Mouse (Mus musculus) monocyte, adult 5-6 weeks (primary cell): Measurements from ENCODE around the gene Tbcel. TPM values are rescaled to one million over a fixed set of nuclear protein-coding genes. Genes with fewer than 3 reads are reported as not detected.

Experiments used
- ATAC-seq: fragments of 153-309, 156-312 bp; replicated peaks from 2 replicates; pipeline ENCODE4 v1.8.0; 2017; ENCODE audit warnings: mild to moderate bottlenecking; ENCODE audit not compliant: low TSS enrichment, insufficient number of reproducible peaks, severe bottlenecking, poor library complexity, low FRiP score
- total RNA-seq: library from RNA; stranded (forward); fragments of 200-1000, 200-491, 200-594 nt; gene quantifications from 3 replicates; pipeline ENCODE4 v1.2.3, GENCODE M21; 2017

Gene Tbcel
- total RNA-seq, 1 experiment from 2014 or later, result 17.7 TPM

DNA sequence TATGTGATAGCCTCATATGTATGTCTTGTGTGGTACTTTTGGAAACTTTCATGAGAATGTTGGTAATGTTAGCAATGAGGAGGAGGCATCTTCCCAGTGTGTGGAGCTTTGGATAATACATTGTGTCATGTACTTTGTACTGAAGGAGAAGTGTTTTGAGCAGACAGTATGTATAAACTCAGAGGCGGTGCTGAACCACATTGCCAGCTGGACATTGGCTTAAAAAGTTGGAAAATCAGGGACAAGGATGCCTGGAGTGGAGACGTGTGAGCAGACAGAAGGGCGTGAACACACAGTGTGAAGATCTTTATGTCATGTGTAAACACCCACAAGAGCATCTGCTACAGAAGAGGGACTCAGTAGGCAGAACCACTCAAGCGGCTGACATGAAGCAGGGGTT, 101.9 kb downstream of the Tbcel start:
- ATAC-seq, result no peak

DNA sequence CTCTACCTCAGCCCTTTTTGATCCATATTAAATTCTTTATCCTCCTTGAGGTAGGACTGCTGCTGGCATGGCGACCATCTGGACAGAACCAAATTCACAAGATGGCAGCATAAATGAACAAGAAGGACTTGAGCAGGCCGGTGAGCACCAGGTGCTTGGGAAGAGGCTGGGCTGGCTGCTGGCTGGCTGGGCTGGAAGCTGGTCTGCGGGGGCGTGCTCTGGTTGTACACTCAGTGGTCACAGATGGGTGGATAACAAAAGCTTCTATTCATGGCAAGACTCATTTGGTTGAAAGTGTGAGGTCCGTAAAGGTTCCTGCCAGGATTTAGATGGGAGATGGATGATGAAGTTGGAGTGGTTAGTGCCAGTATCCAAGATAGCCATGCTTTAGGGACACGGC, 106.1 kb downstream of the Tbcel start:
- no peak for ATAC-seq

DNA sequence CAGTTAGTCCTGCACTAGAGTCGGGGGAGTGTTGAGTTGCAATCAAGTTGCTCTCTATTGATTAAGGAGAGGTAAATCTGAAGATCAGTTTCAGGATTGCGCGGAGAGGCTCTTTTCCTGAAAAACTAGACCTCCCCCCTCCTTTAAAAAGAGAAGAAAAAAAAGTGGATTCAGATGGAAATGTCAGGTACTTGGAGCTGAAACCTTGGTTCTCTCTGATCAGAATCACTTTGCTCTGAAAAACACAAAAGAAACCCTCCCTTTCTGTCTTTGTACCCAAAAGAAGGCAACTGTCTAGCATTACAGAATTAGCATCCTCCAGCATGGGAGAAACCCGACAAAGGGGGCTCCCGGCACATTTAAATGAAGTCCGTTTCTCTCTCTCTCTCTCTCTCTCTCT, 107.8 kb downstream of the Tbcel start, which contains the start of gene Tecta:
Gene Tecta (minus strand): TSS at position 101 of the 400 bp plus-strand sequence.
- no peak for ATAC-seq

DNA sequence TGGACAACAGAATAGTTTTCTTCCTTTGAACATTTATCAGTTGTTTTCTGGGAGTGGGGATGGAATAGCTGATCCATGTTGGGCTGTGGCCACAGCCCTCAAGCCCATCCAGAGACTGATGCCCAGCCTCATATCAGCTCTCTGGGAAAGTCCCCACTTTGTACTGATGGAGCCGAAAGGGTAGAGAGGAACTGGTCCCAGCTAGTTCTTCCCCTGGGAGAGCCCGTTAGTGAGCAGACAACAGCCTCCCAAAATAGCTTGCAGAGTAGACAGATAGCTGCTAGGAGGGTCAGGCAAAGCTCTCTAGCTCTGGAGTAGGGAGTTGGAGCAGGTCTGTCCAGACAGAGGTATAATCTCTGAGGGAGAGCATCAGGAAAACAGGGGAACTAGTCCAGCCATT, 111.5 kb downstream of the Tbcel start:
- no peak for ATAC-seq

DNA sequence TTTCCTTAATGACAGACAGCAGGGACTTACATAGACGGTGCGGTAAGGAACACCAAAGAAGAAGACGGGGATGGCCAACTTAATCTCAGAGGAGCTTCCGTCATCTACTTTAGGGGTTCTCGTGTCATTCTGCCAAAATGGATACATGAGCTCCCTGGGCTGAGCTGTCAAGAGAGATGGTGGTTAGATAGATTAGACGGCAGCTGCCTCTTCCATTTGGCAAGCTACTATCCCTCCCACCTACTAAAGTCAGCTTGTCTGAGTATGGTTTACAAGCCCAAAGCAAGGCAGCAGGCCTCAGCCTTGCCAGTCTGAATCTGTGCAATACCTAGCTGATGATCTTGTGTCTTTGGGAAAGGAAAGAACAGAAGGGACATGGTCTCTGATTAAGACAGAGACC, 112.7 kb downstream of the Tbcel start:
- no peak for ATAC-seq

GRCm38 (mm10) chr9:42394321-42394720, 113.3 kb downstream of the Tbcel start:
- ATAC-seq, result no peak

GRCm38 (mm10) chr9:42392927-42393326, 114.7 kb downstream of the Tbcel start:
- ATAC-seq, result no peak

- ATAC-seq, result no peak
These were observed 119.1 kb downstream of the Tbcel start for GRCm38 (mm10) chr9:42388490-42388889.

DNA sequence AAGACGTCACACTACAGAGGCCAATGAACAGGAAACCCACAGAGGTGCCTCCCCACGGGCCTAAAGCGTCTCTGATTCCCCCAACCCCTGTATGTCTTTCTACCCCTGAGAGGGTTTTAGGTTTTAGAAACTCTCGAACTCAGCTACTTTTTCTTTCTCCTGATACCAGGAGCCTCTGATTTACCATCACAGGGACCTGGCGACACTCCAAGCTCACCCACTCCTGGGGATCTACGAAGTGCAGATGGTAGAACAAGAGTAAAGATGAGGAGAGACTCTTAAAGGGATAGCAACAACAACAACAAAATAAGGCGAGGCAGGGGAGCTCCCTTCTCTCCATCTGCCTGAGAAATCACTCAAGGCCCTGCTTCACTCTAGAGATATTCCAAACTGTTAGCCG, 120.6 kb downstream of the Tbcel start:
- no peak for ATAC-seq

DNA sequence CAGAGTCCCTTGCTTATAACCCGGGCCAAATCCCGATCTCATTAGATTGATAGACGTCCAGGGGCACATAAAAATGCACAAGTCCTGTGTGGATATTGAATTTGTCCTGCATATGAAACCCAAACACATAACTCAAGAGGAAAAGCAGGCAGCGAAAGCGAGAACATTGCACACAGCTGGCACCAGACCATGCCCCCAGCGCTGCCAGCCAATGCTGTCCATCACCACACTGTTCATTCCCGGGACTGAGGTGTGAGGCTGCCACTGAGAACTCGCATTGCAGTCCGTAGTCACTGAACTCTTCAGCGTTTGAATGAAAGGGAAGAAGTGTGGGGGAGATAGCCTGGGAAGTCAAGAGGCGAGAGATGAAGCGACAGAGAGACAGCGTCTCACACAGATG, 122.0 kb downstream of the Tbcel start:
- no peak for ATAC-seq

GRCm38 (mm10) chr9:42382628-42383347, 124.8 kb downstream of the Tbcel start:
- no peak for ATAC-seq

GRCm38 (mm10) chr9:42382063-42382462, 125.5 kb downstream of the Tbcel start:
- ATAC-seq, result no peak

DNA sequence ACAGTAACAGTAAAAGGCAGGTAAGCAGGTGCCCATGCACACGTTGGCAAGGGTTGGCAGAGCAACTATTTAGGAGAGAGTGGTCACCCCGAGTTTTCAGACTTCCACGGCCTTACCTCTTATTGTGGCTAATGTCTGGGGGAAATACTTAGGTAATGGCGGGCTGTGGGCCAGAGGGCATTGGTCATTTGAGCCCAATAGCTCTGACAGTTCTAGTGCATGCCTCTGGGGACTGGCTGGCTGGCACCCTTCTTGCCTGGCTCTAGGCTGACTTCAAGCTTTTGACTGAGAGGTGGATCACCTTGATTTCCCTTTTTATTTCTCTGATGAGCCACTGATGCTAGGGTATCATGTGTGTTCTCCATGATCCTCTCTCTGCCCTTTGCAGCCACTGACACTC, 129.5 kb downstream of the Tbcel start:
- no peak for ATAC-seq

GRCm38 (mm10) chr9:42377656-42378055, 130.0 kb downstream of the Tbcel start:
- ATAC-seq, result no peak

GRCm38 (mm10) chr9:42371670-42372368, 135.8 kb downstream of the Tbcel start:
- no peak for ATAC-seq

Other genes with a start within 250 kb of the Tbcel start
- 29.2 to 43.2 TPM (median 37.3 TPM) in 3 replicates for gene Sc5d, start 243.6 kb downstream of the Tbcel start, total RNA-seq
- 0.10 TPM in 1 of 3 replicates, not detected in the others for gene Tecta, start 107.9 kb downstream of the Tbcel start, total RNA-seq